Mouse (Mus musculus) liver, embryonic 14.5 days (tissue): Measurements from ENCODE around the gene Tmem38a.

Experiments
- CTCF ChIP-seq: IDR thresholded peaks from 2 replicates; pipeline ENCODE4 v1.5.1; 2016; ENCODE audit warnings: antibody characterized with exemption, low read depth, control low read depth
- EP300 ChIP-seq: IDR thresholded peaks from 2 replicates; pipeline ENCODE4 v1.6.1; 2016; ENCODE audit warnings: antibody characterized with exemption, low read depth

- TF ChIP-seq CTCF, result no peak
- TF ChIP-seq EP300, result no peak
Measured at GRCm38 (mm10) chr8:72547122-72547801, 24.6 kb upstream of the Tmem38a start.
